Mouse (Mus musculus): ENCODE data around the gene Slc35e3. TPM values are rescaled to one million over a fixed set of nuclear protein-coding genes. Genes with fewer than 3 reads are reported as not detected.
"Not testable (repeated sequence)": the region's sequence is repeated elsewhere in the genome, so short reads cannot be mapped to it uniquely, and the experiment has no call there.

Gene Slc35e3
- polyA plus RNA-seq, 1 experiment from 2014 or later: 12.5 TPM

- Histone ChIP-seq H3K4me1 (ENCODE audit: control insufficient read depth, insufficient read depth, low read length) (peaks cover 7% of the 10 kb centered on the region), H3K9me3 (ENCODE audit: control insufficient read depth, low read length) (no peaks in the 10 kb centered on the region), H3K27me3 (ENCODE audit: control insufficient read depth, insufficient read depth, low read length) (no peaks in the 10 kb centered on the region), H3K27ac (ENCODE audit: low read depth, low read length) (peak overlapping the region; percentile 85; the same call in 1 of the 2 replicates), H3K4me2 (replicated peaks; ENCODE audit: low read depth, low read length) (peak overlapping the region; percentile 84), H3K9ac (ENCODE audit: low read depth, low read length) (peak overlapping the region; percentile 87; the same call in 1 of the 2 replicates), H3K36me3 (ENCODE audit: control insufficient read depth, insufficient read depth, low read length) (peaks cover 37% of the 10 kb centered on the region), H3K4me3 (ENCODE audit: low read length) (peak overlapping the region; percentile 61)
- ATAC-seq (ENCODE audit: low FRiP score, low TSS enrichment): no peak
- 48% methylated on average over 12 of the region's 12 CpGs for WGBS
These were observed 36.8 kb downstream of the Slc35e3 start for GRCm38 (mm10) chr10:117709326-117709830.

- ATAC-seq (ENCODE audit: low FRiP score, low TSS enrichment): no peak
- 90% methylated on average over 9 of the region's 9 CpGs for WGBS
- Histone ChIP-seq H3K4me3 (ENCODE audit: low read length) (peak overlapping the region; percentile 61), H3K4me2 (replicated peaks; ENCODE audit: low read depth, low read length) (peak overlapping the region; percentile 84; the same call in 1 of the 2 replicates), H3K27me3 (ENCODE audit: control insufficient read depth, insufficient read depth, low read length) (no peaks in the 10 kb centered on the region), H3K36me3 (ENCODE audit: control insufficient read depth, insufficient read depth, low read length) (peaks cover 42% of the 10 kb centered on the region), H3K9me3 (ENCODE audit: control insufficient read depth, low read length) (no peaks in the 10 kb centered on the region), H3K9ac (ENCODE audit: low read depth, low read length) (no peak overlapping the region; the same call in 1 of the 2 replicates), H3K27ac (ENCODE audit: low read depth, low read length) (no peak overlapping the region), H3K4me1 (ENCODE audit: control insufficient read depth, insufficient read depth, low read length) (peaks cover 7% of the 10 kb centered on the region)
These were observed 37.3 kb downstream of the Slc35e3 start for GRCm38 (mm10) chr10:117708856-117709255.

GRCm38 (mm10) chr10:117708376-117708775 lies 37.8 kb downstream of the Slc35e3 start:
- Histone ChIP-seq H3K36me3 (ENCODE audit: control insufficient read depth, insufficient read depth, low read length) (peaks cover 46% of the 10 kb centered on the region), H3K4me1 (ENCODE audit: control insufficient read depth, insufficient read depth, low read length) (peaks cover 7% of the 10 kb centered on the region), H3K9me3 (ENCODE audit: control insufficient read depth, low read length) (no peaks in the 10 kb centered on the region), H3K27ac (ENCODE audit: low read depth, low read length) (no peak overlapping the region), H3K4me3 (ENCODE audit: low read length) (no peak overlapping the region), H3K4me2 (replicated peaks; ENCODE audit: low read depth, low read length) (no peak overlapping the region), H3K9ac (ENCODE audit: low read depth, low read length) (no peak overlapping the region), H3K27me3 (ENCODE audit: control insufficient read depth, insufficient read depth, low read length) (no peaks in the 10 kb centered on the region)
- 95% methylated on average over 2 of the region's 2 CpGs for WGBS
- no peak for ATAC-seq (ENCODE audit: low FRiP score, low TSS enrichment)

- H3K36me3 ChIP-seq (ENCODE audit: control insufficient read depth, insufficient read depth, low read length): peaks cover 57% of the 10 kb centered on the region
- no peak overlapping the region for H3K4me2 ChIP-seq (replicated peaks; ENCODE audit: low read depth, low read length)
These were observed 38.9 kb downstream of the Slc35e3 start for GRCm38 (mm10) chr10:117707114-117707838.

GRCm38 (mm10) chr10:117706440-117706839 lies 39.7 kb downstream of the Slc35e3 start:
- H3K36me3 ChIP-seq (ENCODE audit: control insufficient read depth, insufficient read depth, low read length): peaks cover 65% of the 10 kb centered on the region

More at GRCm38 (mm10) chr10:117707114-117707838, 38.9 kb downstream of the Slc35e3 start:
- no peak overlapping the region for H3K4me3 ChIP-seq (ENCODE audit: low read length)
- no peaks in the 10 kb centered on the region for H3K9me3 ChIP-seq (ENCODE audit: control insufficient read depth, low read length)
- H3K27me3 ChIP-seq (ENCODE audit: control insufficient read depth, insufficient read depth, low read length): no peaks in the 10 kb centered on the region
- peaks cover 7% of the 10 kb centered on the region for H3K4me1 ChIP-seq (ENCODE audit: control insufficient read depth, insufficient read depth, low read length)
- 92% methylated on average over 2 of the region's 2 CpGs for WGBS
- H3K27ac ChIP-seq (ENCODE audit: low read depth, low read length): no peak overlapping the region
- H3K9ac ChIP-seq (ENCODE audit: low read depth, low read length): no peak overlapping the region
- ATAC-seq (ENCODE audit: low FRiP score, low TSS enrichment): no peak

GRCm38 (mm10) chr10:117705806-117706205 lies 40.4 kb downstream of the Slc35e3 start:
- ATAC-seq (ENCODE audit: low FRiP score, low TSS enrichment): no peak
- Histone ChIP-seq H3K27me3 (ENCODE audit: control insufficient read depth, insufficient read depth, low read length) (no peaks in the 10 kb centered on the region), H3K4me1 (ENCODE audit: control insufficient read depth, insufficient read depth, low read length) (peaks cover 7% of the 10 kb centered on the region), H3K9me3 (ENCODE audit: control insufficient read depth, low read length) (no peaks in the 10 kb centered on the region), H3K4me3 (ENCODE audit: low read length) (no peak overlapping the region), H3K36me3 (ENCODE audit: control insufficient read depth, insufficient read depth, low read length) (peaks cover 69% of the 10 kb centered on the region), H3K9ac (ENCODE audit: low read depth, low read length) (no peak overlapping the region), H3K27ac (ENCODE audit: low read depth, low read length) (no peak overlapping the region), H3K4me2 (replicated peaks; ENCODE audit: low read depth, low read length) (no peak overlapping the region)

More at GRCm38 (mm10) chr10:117706440-117706839, 39.7 kb downstream of the Slc35e3 start:
- 88% methylated on average over 6 of the region's 6 CpGs for WGBS
- ATAC-seq (ENCODE audit: low FRiP score, low TSS enrichment): no peak
- Histone ChIP-seq H3K9me3 (ENCODE audit: control insufficient read depth, low read length) (no peaks in the 10 kb centered on the region), H3K27ac (ENCODE audit: low read depth, low read length) (no peak overlapping the region), H3K4me2 (replicated peaks; ENCODE audit: low read depth, low read length) (no peak overlapping the region), H3K4me1 (ENCODE audit: control insufficient read depth, insufficient read depth, low read length) (peaks cover 7% of the 10 kb centered on the region), H3K4me3 (ENCODE audit: low read length) (no peak overlapping the region), H3K9ac (ENCODE audit: low read depth, low read length) (no peak overlapping the region), H3K27me3 (ENCODE audit: control insufficient read depth, insufficient read depth, low read length) (no peaks in the 10 kb centered on the region)

GRCm38 (mm10) chr10:117704964-117705335 lies 41.2 kb downstream of the Slc35e3 start:
- ATAC-seq (ENCODE audit: low FRiP score, low TSS enrichment): no peak
- H3K4me2 ChIP-seq (replicated peaks; ENCODE audit: low read depth, low read length): no peak overlapping the region
- no peak overlapping the region for H3K4me3 ChIP-seq (ENCODE audit: low read length)
- no peaks in the 10 kb centered on the region for H3K27me3 ChIP-seq (ENCODE audit: control insufficient read depth, insufficient read depth, low read length)
- no peak overlapping the region for H3K9ac ChIP-seq (ENCODE audit: low read depth, low read length)
- H3K4me1 ChIP-seq (ENCODE audit: control insufficient read depth, insufficient read depth, low read length): peaks cover 7% of the 10 kb centered on the region
- H3K9me3 ChIP-seq (ENCODE audit: control insufficient read depth, low read length): no peaks in the 10 kb centered on the region
- H3K36me3 ChIP-seq (ENCODE audit: control insufficient read depth, insufficient read depth, low read length): peaks cover 77% of the 10 kb centered on the region
- H3K27ac ChIP-seq (ENCODE audit: low read depth, low read length): no peak overlapping the region
- 93% methylated on average over 6 of the region's 6 CpGs for WGBS

GRCm38 (mm10) chr10:117704314-117704963 lies 41.7 kb downstream of the Slc35e3 start:
- not testable (repeated sequence) for H3K9me3 ChIP-seq (ENCODE audit: control insufficient read depth, low read length); H3K4me2 ChIP-seq (replicated peaks; ENCODE audit: low read depth, low read length); H3K4me3 ChIP-seq (ENCODE audit: low read length); H3K27ac ChIP-seq (ENCODE audit: low read depth, low read length); H3K4me1 ChIP-seq (ENCODE audit: control insufficient read depth, insufficient read depth, low read length); ATAC-seq (ENCODE audit: low FRiP score, low TSS enrichment); H3K9ac ChIP-seq (ENCODE audit: low read depth, low read length); H3K27me3 ChIP-seq (ENCODE audit: control insufficient read depth, insufficient read depth, low read length)
- H3K36me3 ChIP-seq (ENCODE audit: control insufficient read depth, insufficient read depth, low read length): peaks cover 82% of the 10 kb centered on the region
- WGBS: 95% methylated on average over 6 of the region's 6 CpGs

- H3K9ac ChIP-seq (ENCODE audit: low read depth, low read length): no peak overlapping the region
- no peak overlapping the region for H3K4me2 ChIP-seq (replicated peaks; ENCODE audit: low read depth, low read length)
- H3K9me3 ChIP-seq (ENCODE audit: control insufficient read depth, low read length): no peaks in the 10 kb centered on the region
- ATAC-seq (ENCODE audit: low FRiP score, low TSS enrichment): no peak
- no peak overlapping the region for H3K4me3 ChIP-seq (ENCODE audit: low read length)
- no peaks in the 10 kb centered on the region for H3K27me3 ChIP-seq (ENCODE audit: control insufficient read depth, insufficient read depth, low read length)
- no peaks in the 10 kb centered on the region for H3K4me1 ChIP-seq (ENCODE audit: control insufficient read depth, insufficient read depth, low read length)
- H3K27ac ChIP-seq (ENCODE audit: low read depth, low read length): no peak overlapping the region
- 77% methylated on average over 3 of the region's 3 CpGs for WGBS
- H3K36me3 ChIP-seq (ENCODE audit: control insufficient read depth, insufficient read depth, low read length): peaks cover 86% of the 10 kb centered on the region
These were observed 42.7 kb downstream of the Slc35e3 start for GRCm38 (mm10) chr10:117703506-117703905.

Measured in kidney, embryonic 14.5 days (tissue).